Mouse (Mus musculus) pancreas, adult 10 weeks (tissue): ENCODE results near the gene Gm5155. TPM values are rescaled to one million over a fixed set of nuclear protein-coding genes. Genes with fewer than 3 reads are reported as not detected.

Source experiments
- polyA plus RNA-seq: library from polyadenylated mRNA; stranded (reverse); fragments of 350-450 nt; fragmentation: Illumina TruSeq; extraction: RNeasy Lipid Tissue Mini Kit (QIAGEN cat#74804); gene quantifications from one replicate; pipeline ENCODE4 v1.2.3, GENCODE M21; 2015; ENCODE audit warnings: low read depth, low replicate concordance; ENCODE audit not compliant: insufficient read depth

The Gm5155 gene
- polyA plus RNA-seq = not detected

GRCm38 (mm10) chr7:17871467-17871866 is at the start of gene Gm5155:
Gene Gm5155, plus strand, starts transcription at chr7:17871767.

Other genes with a start within 250 kb of the Gm5155 start
- not detected for gene Ceacam5, start 158.5 kb upstream of the Gm5155 start, polyA plus RNA-seq
- not detected for gene Ceacam14, start 59.1 kb upstream of the Gm5155 start, polyA plus RNA-seq
- gene Ceacam11, start 100.4 kb downstream of the Gm5155 start, polyA plus RNA-seq = not detected
- gene Ceacam13, start 138.1 kb downstream of the Gm5155 start, polyA plus RNA-seq = not detected
- not detected for gene Ceacam12, start 194.2 kb downstream of the Gm5155 start, polyA plus RNA-seq